Mouse (Mus musculus): ENCODE data around the gene Akt3. TPM values are rescaled to one million over a fixed set of nuclear protein-coding genes. Genes with fewer than 3 reads are reported as not detected.

Gene Akt3
- polyA plus RNA-seq, 1 experiment from 2014 or later, result 9.8 TPM

GRCm38 (mm10) chr1:177188708-177189107, 69.3 kb downstream of the Akt3 start:
- Histone ChIP-seq H3K9ac (no peak overlapping the region), H3K36me3 (no peaks in the 10 kb centered on the region), H3K4me2 (replicated peaks) (no peak overlapping the region), H3K27ac (no peak overlapping the region), H3K4me3 (no peak overlapping the region), H3K27me3 (no peaks in the 10 kb centered on the region), H3K4me1 (no peaks in the 10 kb centered on the region), H3K9me3 (no peaks in the 10 kb centered on the region)
- 30% methylated on average over 3 of the region's 3 CpGs for WGBS
- 0 out of 2 replicates have a peak, but pooled peaks have one; percentile 64 for ATAC-seq (ENCODE audit: insufficient number of reproducible peaks, insufficient read depth, low FRiP score, low TSS enrichment)

GRCm38 (mm10) chr1:177186751-177187150, 71.3 kb downstream of the Akt3 start:
- WGBS, result 70% methylated on average over 2 of the region's 2 CpGs
- Histone ChIP-seq H3K36me3 (no peaks in the 10 kb centered on the region), H3K27ac (no peak overlapping the region), H3K4me2 (replicated peaks) (no peak overlapping the region), H3K9ac (no peak overlapping the region), H3K4me3 (no peak overlapping the region), H3K27me3 (no peaks in the 10 kb centered on the region), H3K4me1 (no peaks in the 10 kb centered on the region), H3K9me3 (no peaks in the 10 kb centered on the region)
- no peak for ATAC-seq (ENCODE audit: insufficient number of reproducible peaks, insufficient read depth, low FRiP score, low TSS enrichment)

GRCm38 (mm10) chr1:177179635-177180034, 78.4 kb downstream of the Akt3 start:
- H3K4me1 ChIP-seq, result no peaks in the 10 kb centered on the region
- no peak for ATAC-seq (ENCODE audit: insufficient number of reproducible peaks, insufficient read depth, low FRiP score, low TSS enrichment)
- no peak overlapping the region for H3K4me2 ChIP-seq (replicated peaks)
- H3K4me3 ChIP-seq, result no peak overlapping the region
- no peaks in the 10 kb centered on the region for H3K9me3 ChIP-seq
- 86% methylated on average over 2 of the region's 2 CpGs for WGBS
- no peaks in the 10 kb centered on the region for H3K27me3 ChIP-seq
- H3K9ac ChIP-seq, result no peak overlapping the region
- no peaks in the 10 kb centered on the region for H3K36me3 ChIP-seq
- H3K27ac ChIP-seq, result no peak overlapping the region

- ATAC-seq (ENCODE audit: insufficient number of reproducible peaks, insufficient read depth, low FRiP score, low TSS enrichment), result no peak
- Histone ChIP-seq H3K9me3 (no peaks in the 10 kb centered on the region), H3K4me1 (0 out of 2 replicates have a peak, but pooled peaks cover 7% of the 10 kb centered on the region)
Measured at GRCm38 (mm10) chr1:177175436-177175835, 82.6 kb downstream of the Akt3 start.

GRCm38 (mm10) chr1:177171300-177171699, 86.7 kb downstream of the Akt3 start:
- H3K9me3 ChIP-seq, result no peaks in the 10 kb centered on the region
- H3K4me2 ChIP-seq (replicated peaks), result no peak overlapping the region
- 0 out of 2 replicates have a peak, but pooled peaks cover 7% of the 10 kb centered on the region for H3K4me1 ChIP-seq
- no peaks in the 10 kb centered on the region for H3K36me3 ChIP-seq
- no peak overlapping the region for H3K9ac ChIP-seq
- no peak overlapping the region for H3K27ac ChIP-seq
- H3K27me3 ChIP-seq, result no peaks in the 10 kb centered on the region
- no peak overlapping the region for H3K4me3 ChIP-seq
- no peak for ATAC-seq (ENCODE audit: insufficient number of reproducible peaks, insufficient read depth, low FRiP score, low TSS enrichment)

More at GRCm38 (mm10) chr1:177175436-177175835, 82.6 kb downstream of the Akt3 start:
- Histone ChIP-seq H3K36me3 (no peaks in the 10 kb centered on the region), H3K4me2 (replicated peaks) (no peak overlapping the region), H3K4me3 (no peak overlapping the region), H3K27ac (no peak overlapping the region), H3K27me3 (no peaks in the 10 kb centered on the region), H3K9ac (no peak overlapping the region)

GRCm38 (mm10) chr1:177165789-177166188, 92.2 kb downstream of the Akt3 start:
- H3K4me3 ChIP-seq, result no peak overlapping the region
- H3K27ac ChIP-seq, result no peak overlapping the region
- H3K36me3 ChIP-seq, result no peaks in the 10 kb centered on the region
- no peak overlapping the region for H3K9ac ChIP-seq
- 0 out of 2 replicates have a peak, but pooled peaks cover 2% of the 10 kb centered on the region for H3K4me1 ChIP-seq
- H3K27me3 ChIP-seq, result no peaks in the 10 kb centered on the region
- no peaks in the 10 kb centered on the region for H3K9me3 ChIP-seq
- H3K4me2 ChIP-seq (replicated peaks), result no peak overlapping the region
- no peak for ATAC-seq (ENCODE audit: insufficient number of reproducible peaks, insufficient read depth, low FRiP score, low TSS enrichment)
- WGBS, result 41% methylated on average over 2 of the region's 2 CpGs

- ATAC-seq (ENCODE audit: insufficient number of reproducible peaks, insufficient read depth, low FRiP score, low TSS enrichment), result no peak
- Histone ChIP-seq H3K27ac (no peak overlapping the region), H3K4me1 (no peaks in the 10 kb centered on the region), H3K9ac (no peak overlapping the region), H3K27me3 (no peaks in the 10 kb centered on the region), H3K9me3 (no peaks in the 10 kb centered on the region), H3K36me3 (no peaks in the 10 kb centered on the region), H3K4me2 (replicated peaks) (no peak overlapping the region), H3K4me3 (no peak overlapping the region)
- 81% methylated on average over 2 of the region's 2 CpGs for WGBS
Measured at GRCm38 (mm10) chr1:177165336-177165735, 92.7 kb downstream of the Akt3 start.

- Histone ChIP-seq H3K9me3 (no peaks in the 10 kb centered on the region), H3K4me3 (no peak overlapping the region), H3K36me3 (no peaks in the 10 kb centered on the region), H3K27me3 (no peaks in the 10 kb centered on the region), H3K9ac (no peak overlapping the region), H3K4me2 (replicated peaks) (peak overlapping the region; percentile 26), H3K27ac (no peak overlapping the region), H3K4me1 (peaks cover 8% of the 10 kb centered on the region)
- 11% methylated on average over 11 of the region's 11 CpGs for WGBS
- ATAC-seq (ENCODE audit: insufficient number of reproducible peaks, insufficient read depth, low FRiP score, low TSS enrichment), result peak; percentile 79; the same call in 1 of the 2 replicates
Measured at GRCm38 (mm10) chr1:177150344-177151021, 107.5 kb downstream of the Akt3 start.

GRCm38 (mm10) chr1:177148746-177149145, 109.3 kb downstream of the Akt3 start:
- no peaks in the 10 kb centered on the region for H3K9me3 ChIP-seq
- no peak overlapping the region for H3K4me3 ChIP-seq
- no peak overlapping the region for H3K27ac ChIP-seq
- no peaks in the 10 kb centered on the region for H3K36me3 ChIP-seq
- no peak overlapping the region for H3K9ac ChIP-seq
- H3K4me2 ChIP-seq (replicated peaks), result no peak overlapping the region
- no peaks in the 10 kb centered on the region for H3K27me3 ChIP-seq
- H3K4me1 ChIP-seq, result peaks cover 8% of the 10 kb centered on the region
- ATAC-seq (ENCODE audit: insufficient number of reproducible peaks, insufficient read depth, low FRiP score, low TSS enrichment), result no peak
- 67% methylated on average over 2 of the region's 2 CpGs for WGBS

- no peaks in the 10 kb centered on the region for H3K27me3 ChIP-seq
- H3K9me3 ChIP-seq, result no peaks in the 10 kb centered on the region
- H3K9ac ChIP-seq, result no peak overlapping the region
- ATAC-seq (ENCODE audit: insufficient number of reproducible peaks, insufficient read depth, low FRiP score, low TSS enrichment), result no peak
- H3K4me1 ChIP-seq, result no peaks in the 10 kb centered on the region
- WGBS, result 85% methylated on average over 2 of the region's 2 CpGs
- no peak overlapping the region for H3K4me3 ChIP-seq
- no peak overlapping the region for H3K27ac ChIP-seq
- H3K36me3 ChIP-seq, result no peaks in the 10 kb centered on the region
- H3K4me2 ChIP-seq (replicated peaks), result no peak overlapping the region
Measured at GRCm38 (mm10) chr1:177141468-177141867, 116.5 kb downstream of the Akt3 start.

GRCm38 (mm10) chr1:177139652-177140051, 118.4 kb downstream of the Akt3 start:
- Histone ChIP-seq H3K4me2 (replicated peaks) (no peak overlapping the region), H3K4me1 (no peaks in the 10 kb centered on the region), H3K9ac (no peak overlapping the region), H3K4me3 (no peak overlapping the region), H3K36me3 (no peaks in the 10 kb centered on the region), H3K9me3 (no peaks in the 10 kb centered on the region), H3K27ac (no peak overlapping the region), H3K27me3 (no peaks in the 10 kb centered on the region)
- no peak for ATAC-seq (ENCODE audit: insufficient number of reproducible peaks, insufficient read depth, low FRiP score, low TSS enrichment)
- 83% methylated on average over 6 of the region's 6 CpGs for WGBS

- 78% methylated on average over 2 of the region's 2 CpGs for WGBS
- no peaks in the 10 kb centered on the region for H3K9me3 ChIP-seq
Measured at GRCm38 (mm10) chr1:177131458-177131857, 126.5 kb downstream of the Akt3 start.

More at GRCm38 (mm10) chr1:177131458-177131857, 126.5 kb downstream of the Akt3 start:
- H3K9ac ChIP-seq, result no peak overlapping the region
- H3K4me2 ChIP-seq (replicated peaks), result no peak overlapping the region
- no peak for ATAC-seq (ENCODE audit: insufficient number of reproducible peaks, insufficient read depth, low FRiP score, low TSS enrichment)
- H3K27ac ChIP-seq, result no peak overlapping the region
- H3K27me3 ChIP-seq, result no peaks in the 10 kb centered on the region
- H3K4me1 ChIP-seq, result no peaks in the 10 kb centered on the region
- no peaks in the 10 kb centered on the region for H3K36me3 ChIP-seq
- no peak overlapping the region for H3K4me3 ChIP-seq
